Comparison of ENCODE assay signal across 14 mouse cellular contexts in the genomic region with DNA sequence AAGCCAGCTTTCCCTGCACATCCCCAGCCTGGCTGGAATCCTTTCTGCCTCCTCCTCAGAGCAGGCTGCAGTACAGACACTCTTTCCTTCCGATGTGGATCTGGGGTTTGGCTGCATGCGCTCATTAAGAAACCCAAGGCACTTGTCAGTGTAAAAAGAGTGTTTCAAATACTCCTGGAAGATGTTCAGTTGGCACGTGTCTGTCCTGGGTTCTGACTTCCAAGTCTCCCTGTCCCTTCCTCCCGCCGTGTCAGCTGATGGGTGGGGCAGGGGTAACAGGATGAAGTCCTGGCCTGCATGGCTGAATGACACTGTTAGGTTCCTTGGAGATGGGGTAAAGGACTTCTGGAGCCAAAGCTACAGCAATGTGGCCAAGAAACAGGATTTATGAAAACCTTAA. TPM values are rescaled to one million over a fixed set of nuclear protein-coding genes. Genes with fewer than 3 reads are reported as not detected.
DNase-seq lines count a peak whose midpoint lies in the region; ATAC-seq and TF ChIP-seq lines count a peak whose summit lies in the region.
"Had no signal": no experiment of that assay in that cellular context is flagged by ENCODE, and none has a peak within 500 bp of the region (broad histone marks: within the 10 kb centered on the region; RNA-seq: fewer than 3 reads in every experiment).

No protein-coding gene starts in this region.

- no peaks in the 10 kb centered on the region for H3K36me3 ChIP-seq in forebrain, postnatal 0 days (ENCODE audit: insufficient read depth)
- H3K36me3 ChIP-seq in forebrain, embryonic 11.5 days (ENCODE audit: control insufficient read depth, insufficient read depth, low read length): no peaks in the 10 kb centered on the region
- H3K36me3 ChIP-seq: embryonic facial prominence, embryonic 15.5 days; heart, embryonic 13.5 days; intestine, embryonic 15.5 days had no signal

- no peak overlapping the region for H3K27ac ChIP-seq in forebrain, postnatal 0 days (ENCODE audit: low read depth, low read length)
- H3K27ac ChIP-seq in forebrain, embryonic 11.5 days (ENCODE audit: low read depth, low read length): no peak overlapping the region
- H3K27ac ChIP-seq: embryonic facial prominence, embryonic 15.5 days; heart, embryonic 13.5 days; intestine, embryonic 15.5 days had no signal

- no peak for ATAC-seq in forebrain, postnatal 0 days
- no peak for ATAC-seq in forebrain, embryonic 11.5 days (replicated peaks; ENCODE audit: low FRiP score)
- ATAC-seq: intestine, embryonic 15.5 days had no signal

- no peaks in the 10 kb centered on the region for H3K4me1 ChIP-seq in forebrain, postnatal 0 days (ENCODE audit: insufficient read depth)
- H3K4me1 ChIP-seq in forebrain, embryonic 11.5 days (replicated peaks; ENCODE audit: control insufficient read depth, insufficient read depth, low read length): no peaks in the 10 kb centered on the region
- H3K4me1 ChIP-seq: heart, embryonic 13.5 days; intestine, embryonic 15.5 days had no signal

- no peak overlapping the region for H3K9ac ChIP-seq in forebrain, postnatal 0 days
- H3K9ac ChIP-seq in forebrain, embryonic 11.5 days (ENCODE audit: low read length): no peak overlapping the region
- H3K9ac ChIP-seq: embryonic facial prominence, embryonic 15.5 days; heart, embryonic 13.5 days; intestine, embryonic 15.5 days had no signal

- no peaks in the 10 kb centered on the region for H3K27me3 ChIP-seq in forebrain, postnatal 0 days (ENCODE audit: insufficient read depth, low read length)
- H3K27me3 ChIP-seq in forebrain, embryonic 11.5 days (ENCODE audit: control insufficient read depth, insufficient read depth, low read length): no peaks in the 10 kb centered on the region
- H3K27me3 ChIP-seq: CH12.LX; embryonic facial prominence, embryonic 15.5 days; intestine, embryonic 15.5 days had no signal

- peak; percentile 35 for DNase-seq in forebrain, postnatal 0 days
- no peak for DNase-seq in forebrain, embryonic 11.5 days (ENCODE audit: low spot score)
- peak; percentile 33 to 47 for DNase-seq in right cerebral cortex, postnatal 10 days (ENCODE audit: low spot score in 2 of 2)
- no peak for DNase-seq in right cerebral cortex, adult 2 months (ENCODE audit: low spot score in 2 of 2)
- DNase-seq in heart, postnatal 10 days: peak; percentile 62 to 64
- DNase-seq in testis, postnatal 14 days (ENCODE audit: low spot score): peak; percentile 40
- DNase-seq in B cell, adult 2 months: no peak
- DNase-seq in retina, postnatal 1 day: no peak

- no peaks in the 10 kb centered on the region for H3K9me3 ChIP-seq in forebrain, postnatal 0 days (ENCODE audit: low read length)
- no peaks in the 10 kb centered on the region for H3K9me3 ChIP-seq in forebrain, embryonic 11.5 days (ENCODE audit: control insufficient read depth, low read length)
- H3K9me3 ChIP-seq: embryonic facial prominence, embryonic 15.5 days; heart, embryonic 13.5 days; intestine, embryonic 15.5 days had no signal

- no peak overlapping the region for H3K4me2 ChIP-seq in forebrain, postnatal 0 days (ENCODE audit: low read depth)
- no peak overlapping the region for H3K4me2 ChIP-seq in forebrain, embryonic 11.5 days (ENCODE audit: low read depth, low read length, severe bottlenecking)
- H3K4me2 ChIP-seq: embryonic facial prominence, embryonic 15.5 days; heart, embryonic 13.5 days; intestine, embryonic 15.5 days had no signal

- no peak overlapping the region for H3K4me3 ChIP-seq in forebrain, postnatal 0 days (ENCODE audit: low read depth, low read length)
- no peak overlapping the region for H3K4me3 ChIP-seq in forebrain, embryonic 11.5 days (ENCODE audit: low read depth, low read length)
- H3K4me3 ChIP-seq: embryonic facial prominence, embryonic 15.5 days; heart, embryonic 13.5 days; intestine, embryonic 15.5 days had no signal

- 27% methylated on average over 5 of the region's 5 CpGs for WGBS in forebrain, postnatal 0 days
- 42% methylated on average over 5 of the region's 5 CpGs for WGBS in forebrain, embryonic 11.5 days

- TF ChIP-seq CTCF in forebrain, postnatal 0 days (IDR thresholded peaks at IDR 0.05; ENCODE audit: low read depth): no peak

- intact Hi-C loops in heart, postnatal 10 days (cut with DNase I): no loop called here

RNA-seq across cellular contexts. Expression of gene Pdgfra, which starts 30.4 kb away (rescaled TPM):
- total RNA-seq in forebrain, postnatal 0 days (2014; rRNA removed): 43.9 and 49.9 TPM in 2 replicates
- polyA plus RNA-seq in forebrain, postnatal 0 days (2015; fragmentation: Nextera tagmentation; extraction: Ambion mirVana): 10.0 and 14.0 TPM in 2 replicates
- polyA plus RNA-seq in forebrain, embryonic 11.5 days (2014; fragmentation: Nextera tagmentation; extraction: Ambion mirVana): 21.6 and 24.0 TPM in 2 replicates
- total RNA-seq in heart, postnatal 10 days (2021): 10 to 100 TPM; 43.3 to 51.1 TPM
- total RNA-seq: monocyte, adult 5-6 weeks had no signal

RNA-seq across cellular contexts. Expression of gene Gsx2, which starts 46.2 kb away (rescaled TPM):
- total RNA-seq in forebrain, postnatal 0 days (2014; rRNA removed): 1.5 TPM in 2 replicates
- 1.5 and 1.7 TPM in 2 replicates for polyA plus RNA-seq in forebrain, postnatal 0 days (2015; fragmentation: Nextera tagmentation; extraction: Ambion mirVana)
- 20.1 and 23.1 TPM in 2 replicates for polyA plus RNA-seq in forebrain, embryonic 11.5 days (2014; fragmentation: Nextera tagmentation; extraction: Ambion mirVana)
- total RNA-seq in heart, postnatal 10 days (2021): not detected
- total RNA-seq: CH12.LX; monocyte, adult 5-6 weeks had no signal
- polyA plus RNA-seq: embryonic facial prominence, embryonic 15.5 days; heart, embryonic 13.5 days; intestine, embryonic 15.5 days; liver, embryonic 16.5 days had no signal

Comparison
In these comparisons a context has a peak if more than half of its experiments do, and no peak if none do; other contexts are left out.
1. DNase-seq: peak in forebrain, postnatal 0 days (single experiment), right cerebral cortex, postnatal 10 days (2 of 2), heart, postnatal 10 days (2 of 2) and testis, postnatal 14 days (single experiment); none in forebrain, embryonic 11.5 days (single experiment), right cerebral cortex, adult 2 months (0 of 2), B cell, adult 2 months (0 of 2) and retina, postnatal 1 day (single experiment).